Mouse (Mus musculus) ES-Bruce4 (cell line): Measurements from ENCODE around the gene Mtm1.

ENCODE experiments used
- CTCF ChIP-seq: IDR thresholded peaks from one replicate; pipeline ENCODE4 v1.8.1; 2011; ENCODE audit warnings: low read depth, low read length
- EP300 ChIP-seq: IDR thresholded peaks from 2 replicates; pipeline ENCODE4 v1.6.1; 2011; ENCODE audit warnings: low read depth, low read length; ENCODE audit not compliant: insufficient read depth
- POLR2A ChIP-seq: IDR thresholded peaks from one replicate; pipeline ENCODE4 v1.8.1; 2011; ENCODE audit warnings: low read length; ENCODE audit not compliant: insufficient read depth

- TF ChIP-seq CTCF (no peak), POLR2A (no peak), EP300 (no peak)
Observed at GRCm38 (mm10) chrX:71186396-71186795, 24.2 kb upstream of the Mtm1 start.
